Mouse (Mus musculus) CH12.LX (cell line): ENCODE results near the gene 1110059E24Rik. TPM values are rescaled to one million over a fixed set of nuclear protein-coding genes. Genes with fewer than 3 reads are reported as not detected.
"Not testable (repeated sequence)": the region's sequence is repeated elsewhere in the genome, so short reads cannot be mapped to it uniquely, and the experiment has no call there.

Source experiments
- DNase-seq: peaks from one replicate; pipeline ENCODE4 v3.0.0-alpha.2; 2013; ENCODE audit errors: extremely low read depth
- H3K27ac ChIP-seq: 2 replicates; pipeline ENCODE4 v1.5.1; 2012; ENCODE audit warnings: low read depth, mild to moderate bottlenecking, control low read depth, moderate library complexity; ENCODE audit not compliant: insufficient read depth
- H3K27me3 ChIP-seq: replicated peaks from 2 replicates; pipeline ENCODE3; 2012; ENCODE audit warnings: inconsistent platforms
- H3K36me3 ChIP-seq, 2 experiments: replicated peaks in 1 of 2; 2 replicates each; pipeline versions ENCODE3 to v1.6.1; 2012; ENCODE audit warnings: inconsistent platforms in 1 of 2, low read length in 1 of 2, mild to moderate bottlenecking in 1 of 2, mixed read lengths in 1 of 2, moderate library complexity in 1 of 2; ENCODE audit not compliant: control insufficient read depth in 1 of 2, insufficient read depth in 1 of 2
- H3K4me1 ChIP-seq, 2 experiments: 2 replicates each; pipeline ENCODE4 v1.6.1; 2012; ENCODE audit warnings: inconsistent platforms in 1 of 2, moderate library complexity in 1 of 2; ENCODE audit not compliant: insufficient read depth in 2 of 2, control insufficient read depth in 1 of 2
- H3K4me2 ChIP-seq: 2 replicates; pipeline ENCODE4 v1.6.1; 2012; ENCODE audit warnings: low read depth, mild to moderate bottlenecking, control low read depth; ENCODE audit not compliant: poor library complexity, insufficient read depth, severe bottlenecking
- H3K4me3 ChIP-seq, 3 experiments: fragments of 150-350 bp in 1 of 3; sonication (generic) in 1 of 3; replicated peaks in 1 of 3; 2 replicates each; pipeline versions ENCODE3 to v1.5.1; 2011 to 2012; ENCODE audit warnings: low read depth in 2 of 3, low read length in 2 of 3, mild to moderate bottlenecking in 2 of 3, moderate library complexity in 2 of 3, control low read depth in 1 of 3, improper control_type of control experiment in 1 of 3, inconsistent platforms in 1 of 3, mixed read lengths in 1 of 3; ENCODE audit not compliant: poor library complexity in 1 of 3
- H3K79me2 ChIP-seq: replicated peaks from 2 replicates; pipeline ENCODE4 v1.6.1; 2012; ENCODE audit warnings: mild to moderate bottlenecking, moderate library complexity; ENCODE audit not compliant: control insufficient read depth, poor library complexity, insufficient read depth, severe bottlenecking; ENCODE audit errors: extremely low read depth
- H3K9ac ChIP-seq: 2 replicates; pipeline ENCODE4 v1.6.1; 2012; ENCODE audit warnings: low read depth, mild to moderate bottlenecking, control low read depth, moderate library complexity; ENCODE audit not compliant: insufficient read depth
- H3K9me3 ChIP-seq: replicated peaks from 2 replicates; pipeline ENCODE3; 2012; ENCODE audit warnings: low read length, inconsistent platforms, mixed read lengths
- CHD1 ChIP-seq: IDR thresholded peaks from 2 replicates; pipeline ENCODE4 v1.6.1; 2012; ENCODE audit warnings: low read depth, low read length, improper control_type of control experiment, inconsistent platforms
- CTCF ChIP-seq, 2 experiments: IDR thresholded peaks in 1 of 2; conservative IDR thresholded peaks in 1 of 2; 2 replicates each; pipeline ENCODE4 v1.5.1; 2011 to 2012; ENCODE audit warnings: low read depth in 2 of 2, low read length in 2 of 2, improper control_type of control experiment in 1 of 2, inconsistent platforms in 1 of 2, mild to moderate bottlenecking in 1 of 2, moderate library complexity in 1 of 2
- E2F4 ChIP-seq: IDR thresholded peaks from 2 replicates; pipeline ENCODE4 v1.6.1; 2011; ENCODE audit warnings: low read depth, low read length, improper control_type of control experiment; ENCODE audit not compliant: insufficient replicate concordance
- ELF1 ChIP-seq: IDR thresholded peaks from 2 replicates; pipeline ENCODE4 v1.6.1; 2014; ENCODE audit warnings: low read depth, mild to moderate bottlenecking, inconsistent platforms, low read length, improper control_type of control experiment
- EP300 ChIP-seq: IDR thresholded peaks from 2 replicates; pipeline ENCODE4 v1.6.1; 2011; ENCODE audit warnings: low read length, improper control_type of control experiment
- ETS1 ChIP-seq: conservative IDR thresholded peaks from 2 replicates; pipeline ENCODE4 v1.6.1; 2012; ENCODE audit warnings: low read depth, mild to moderate bottlenecking, inconsistent platforms, low read length, improper control_type of control experiment, moderate library complexity
- HCFC1 ChIP-seq: IDR thresholded peaks from 2 replicates; pipeline ENCODE4 v1.6.1; 2012; ENCODE audit warnings: low read depth, mild to moderate bottlenecking, inconsistent platforms, low read length, improper control_type of control experiment
- JUND ChIP-seq: conservative IDR thresholded peaks from 2 replicates; pipeline ENCODE4 v1.6.1; 2011; ENCODE audit warnings: low read depth, low read length, improper control_type of control experiment
- KAT2A ChIP-seq: IDR thresholded peaks from 2 replicates; pipeline ENCODE4 v1.6.1; 2012; ENCODE audit warnings: low read length, improper control_type of control experiment, inconsistent platforms; ENCODE audit not compliant: insufficient replicate concordance
- MAFK ChIP-seq: IDR thresholded peaks from 2 replicates; pipeline ENCODE4 v1.6.1; 2011; ENCODE audit warnings: low read length, improper control_type of control experiment; ENCODE audit not compliant: insufficient replicate concordance
- MAZ ChIP-seq: IDR thresholded peaks from 2 replicates; pipeline ENCODE4 v1.6.1; 2012; ENCODE audit warnings: low read depth, mild to moderate bottlenecking, inconsistent platforms, low read length, improper control_type of control experiment, moderate library complexity
- MEF2A ChIP-seq: IDR thresholded peaks from 2 replicates; pipeline ENCODE4 v1.6.1; 2014; ENCODE audit warnings: low read depth, mild to moderate bottlenecking, inconsistent platforms, low read length, improper control_type of control experiment, borderline replicate concordance
- POLR2A ChIP-seq: IDR thresholded peaks from 2 replicates; pipeline ENCODE4 v1.6.1; 2011; ENCODE audit warnings: low read depth, mild to moderate bottlenecking, improper control_type of control experiment, low read length
- POLR2AphosphoS2 ChIP-seq: IDR thresholded peaks from 2 replicates; pipeline ENCODE4 v1.6.1; 2011; ENCODE audit warnings: low read depth, low read length, improper control_type of control experiment
- RAD21 ChIP-seq: IDR thresholded peaks from 2 replicates; pipeline ENCODE4 v1.6.1; 2011; ENCODE audit warnings: low read depth, mild to moderate bottlenecking, low read length, improper control_type of control experiment, moderate library complexity
- RCOR1 ChIP-seq: conservative IDR thresholded peaks from 2 replicates; pipeline ENCODE4 v1.6.1; 2012; ENCODE audit warnings: low read depth, mild to moderate bottlenecking, inconsistent platforms, low read length, improper control_type of control experiment
- SMC3 ChIP-seq: IDR thresholded peaks from 2 replicates; pipeline ENCODE4 v1.6.1; 2011; ENCODE audit warnings: low read depth, low read length, improper control_type of control experiment
- TBP ChIP-seq: conservative IDR thresholded peaks from 2 replicates; pipeline ENCODE4 v1.6.1; 2011; ENCODE audit warnings: low read depth, low read length, improper control_type of control experiment
- TCF12 ChIP-seq: IDR thresholded peaks from 2 replicates; pipeline ENCODE4 v1.6.1; 2014; ENCODE audit warnings: low read depth, mild to moderate bottlenecking, inconsistent platforms, low read length, improper control_type of control experiment
- USF2 ChIP-seq: conservative IDR thresholded peaks from 2 replicates; pipeline ENCODE4 v1.6.1; 2011; ENCODE audit warnings: low read depth, low read length, improper control_type of control experiment
- ZKSCAN1 ChIP-seq: IDR thresholded peaks from 2 replicates; pipeline ENCODE4 v1.6.1; 2012; ENCODE audit warnings: low read depth, inconsistent platforms, low read length, improper control_type of control experiment, borderline replicate concordance
- ZNF384 ChIP-seq: IDR thresholded peaks from 2 replicates; pipeline ENCODE4 v1.6.1; 2012; ENCODE audit warnings: low read depth, low read length, improper control_type of control experiment, inconsistent platforms
- dilution Hi-C: fragments of 300-500 bp; cut with MboI; formaldehyde crosslinking; loops from 2 replicates; pipeline ENCODE4 v1.14.3; 2020; ENCODE audit warnings: low sequenced_read_pairs; ENCODE audit not compliant: extremely low pct_unique_long_range_greater_than_20kb, extremely low pct_ligation_motif_present
- in situ Hi-C: fragments of 300-500 bp; cut with MboI; formaldehyde crosslinking; loops from 3 replicates; pipeline ENCODE4 v1.14.3; 2019; ENCODE audit warnings: low sequenced_read_pairs, low pct_ligation_motif_present, low pct_unique_long_range_greater_than_20kb, mixed read lengths
- polyA plus RNA-seq: library from polyadenylated mRNA; unstranded; fragments of >175 nt; gene quantifications from 2 replicates; pipeline ENCODE4 v1.2.1, GENCODE M21; 2012; ENCODE audit warnings: low read depth; ENCODE audit not compliant: insufficient read length
- total RNA-seq, 2 experiments: library from RNA; depleted of rRNA; stranded (reverse); fragments of 300-350 nt in 1 of 2; fragments of >200 nt in 1 of 2; gene quantifications; 2 replicates each; pipeline ENCODE4 v1.2.3; 2012 to 2014

Gene 1110059E24Rik
- total and polyA plus RNA-seq, 3 experiments: 25.5 to 106 (median 38.8) TPM

- dilution Hi-C loops: no loop called here
- peak; percentile 24 for DNase-seq
- in situ Hi-C loops: loop anchor here (5.0 kb wide), 1 partner anchor 53 kb away; the partner anchor contains the start of genes 1110059E24Rik and Abhd17b
- H3K4me3 ChIP-seq: no peak overlapping the region
- H3K36me3 ChIP-seq: peaks cover 22 to 40% of the 10 kb centered on the region in 2 experiments
- peaks cover 0 to 40% of the 10 kb centered on the region in 2 experiments; a peak in 2 of 4 replicates for H3K4me1 ChIP-seq
- H3K9ac ChIP-seq: no peak overlapping the region
- H3K4me2 ChIP-seq: no peak overlapping the region
- no peak overlapping the region for H3K27ac ChIP-seq
- TF ChIP-seq ZNF384 (0 out of 2 replicates have a peak, but pooled peaks have one; percentile 24), MAFK (no peak), TBP (no peak)
- no peaks in the 10 kb centered on the region; the same call in 1 of the 2 replicates for H3K79me2 ChIP-seq
- H3K27me3 ChIP-seq: no peaks in the 10 kb centered on the region
- H3K9me3 ChIP-seq: peaks cover 15% of the 10 kb centered on the region
These were observed 54.0 kb downstream of the 1110059E24Rik start for GRCm38 (mm10) chr19:21598659-21599352.

- Histone ChIP-seq H3K4me2 (no peak overlapping the region), H3K9me3 (peaks cover 15% of the 10 kb centered on the region), H3K4me3 (no peak overlapping the region), H3K36me3 (peaks cover 22 to 46% of the 10 kb centered on the region in 2 experiments), H3K27ac (no peak overlapping the region), H3K4me1 (peaks cover 0 to 12% of the 10 kb centered on the region in 2 experiments; a peak in 2 of 4 replicates), H3K27me3 (no peaks in the 10 kb centered on the region), H3K9ac (no peak overlapping the region), H3K79me2 (no peaks in the 10 kb centered on the region)
- no peak for TF ChIP-seq ELF1
- TF ChIP-seq POLR2AphosphoS2: no peak
- TF ChIP-seq KAT2A: no peak
- TF ChIP-seq ZKSCAN1: no peak
- TF ChIP-seq HCFC1: no peak
- TF ChIP-seq USF2: no peak
- TF ChIP-seq SMC3: no peak
- no peak for TF ChIP-seq CHD1
- no peak for TF ChIP-seq CTCF (conservative IDR thresholded peaks at IDR 0.05 in 1 of 2, IDR thresholded peaks at IDR 0.05 in 1 of 2; ENCODE audit: low read depth in 2 of 2, low read length in 2 of 2)
- no peak for TF ChIP-seq RCOR1
- TF ChIP-seq EP300: no peak
- TF ChIP-seq E2F4: no peak
- no peak for TF ChIP-seq TCF12
- TF ChIP-seq POLR2A: no peak
- TF ChIP-seq ETS1: no peak
- TF ChIP-seq MAZ: no peak
- TF ChIP-seq RAD21: no peak
- no peak for TF ChIP-seq JUND
- TF ChIP-seq MEF2A: no peak
- in situ Hi-C loops (loop anchor here (5.0 kb wide), 1 partner anchor 58 kb away; the partner anchor contains the start of genes 1110059E24Rik and Abhd17b), dilution Hi-C loops (no loop called here)
- no peak for DNase-seq
These were observed 58.1 kb downstream of the 1110059E24Rik start for GRCm38 (mm10) chr19:21594676-21595075.

GRCm38 (mm10) chr19:21592216-21592615 is 60.6 kb downstream of the 1110059E24Rik start:
- peaks cover 15% of the 10 kb centered on the region for H3K9me3 ChIP-seq
- H3K27me3 ChIP-seq, H3K27ac ChIP-seq, H3K4me3 ChIP-seq, H3K4me1 ChIP-seq, H3K79me2 ChIP-seq, H3K4me2 ChIP-seq, in situ Hi-C loops, H3K9ac ChIP-seq, dilution Hi-C loops, DNase-seq: not testable (repeated sequence)
- peaks cover 17 to 37% of the 10 kb centered on the region in 2 experiments for H3K36me3 ChIP-seq
